Mouse (Mus musculus): Measurements from ENCODE around the gene Nrg3. TPM values are rescaled to one million over a fixed set of nuclear protein-coding genes. Genes with fewer than 3 reads are reported as not detected.

The Nrg3 gene
- 1.6 and 1.7 TPM in 2 replicates for polyA plus RNA-seq (2012; rRNA removed)

GRCm38 (mm10) chr14:39472790-39473761 lies at the start of gene Nrg3:
Gene Nrg3 (minus strand): TSS chr14:39473088.

